Mouse (Mus musculus): ENCODE measurements around the gene Kif19a. TPM values are rescaled to one million over a fixed set of nuclear protein-coding genes. Genes with fewer than 3 reads are reported as not detected.

The Kif19a gene
- polyA plus RNA-seq, 1 experiment: not detected

DNA sequence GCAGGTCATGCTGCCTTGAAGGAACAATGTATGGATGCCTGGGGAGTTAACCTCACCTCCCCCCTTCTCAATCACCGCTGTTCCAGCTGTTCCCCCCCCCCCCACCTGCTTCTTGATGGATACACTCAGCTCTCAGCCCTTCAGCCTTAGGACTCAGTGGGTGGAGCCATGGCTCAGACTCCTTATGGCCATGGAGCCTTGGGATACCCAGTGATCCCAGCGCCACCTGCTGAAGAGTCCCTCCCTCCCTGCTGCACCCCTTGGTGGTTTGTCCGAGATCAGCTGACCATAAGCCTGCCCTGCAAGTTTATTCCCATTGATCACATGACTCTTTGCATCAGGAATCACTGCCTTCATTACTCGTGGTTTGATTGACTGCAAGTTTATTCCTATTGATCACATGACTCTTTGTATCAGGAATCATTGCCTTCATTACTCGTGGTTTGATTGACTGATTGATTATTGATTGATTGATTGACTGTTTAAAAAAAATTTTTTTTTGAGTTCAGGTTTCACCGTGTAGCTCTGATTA lies 35.3 kb upstream of the Kif19a start:
- H3K27ac ChIP-seq (ENCODE audit: insufficient read depth, low read length): no peak overlapping the region
- peaks cover 15% of the 10 kb centered on the region for H3K4me1 ChIP-seq (ENCODE audit: control insufficient read depth, insufficient read depth, low read length)
- no peak overlapping the region for H3K4me3 ChIP-seq (ENCODE audit: insufficient read depth, low read length)
- TF ChIP-seq CTCF (IDR thresholded peaks at IDR 0.05; ENCODE audit: borderline replicate concordance, insufficient read depth, low read length) (no peak), POLR2A (IDR thresholded peaks at IDR 0.05; ENCODE audit: low read depth, low read length) (no peak)

DNA sequence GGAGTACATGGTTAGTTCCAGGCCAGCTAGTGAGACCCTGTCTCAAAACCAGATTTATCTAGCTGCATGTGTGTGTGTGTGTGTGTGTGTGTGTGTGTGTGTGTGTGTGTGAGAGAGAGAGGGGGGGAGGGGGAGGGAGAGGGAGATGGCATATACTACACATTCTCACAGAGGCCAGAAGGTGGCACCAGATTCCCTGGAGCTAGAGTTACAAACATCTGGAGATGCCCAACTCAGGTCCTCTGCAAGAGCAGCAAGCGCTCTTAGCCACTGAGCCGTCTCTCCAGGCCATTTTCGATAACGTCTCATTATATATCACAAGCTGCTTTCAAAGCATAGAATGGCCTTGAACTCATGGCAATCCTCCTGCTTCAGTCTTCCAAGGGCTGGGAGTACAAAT lies 33.5 kb upstream of the Kif19a start:
- peaks cover 11% of the 10 kb centered on the region for H3K4me1 ChIP-seq (ENCODE audit: control insufficient read depth, insufficient read depth, low read length)
- no peak overlapping the region for H3K27ac ChIP-seq (ENCODE audit: insufficient read depth, low read length)
- H3K4me3 ChIP-seq (ENCODE audit: insufficient read depth, low read length): no peak overlapping the region
- TF ChIP-seq POLR2A (IDR thresholded peaks at IDR 0.05; ENCODE audit: low read depth, low read length) (no peak), CTCF (IDR thresholded peaks at IDR 0.05; ENCODE audit: borderline replicate concordance, insufficient read depth, low read length) (no peak)

DNA sequence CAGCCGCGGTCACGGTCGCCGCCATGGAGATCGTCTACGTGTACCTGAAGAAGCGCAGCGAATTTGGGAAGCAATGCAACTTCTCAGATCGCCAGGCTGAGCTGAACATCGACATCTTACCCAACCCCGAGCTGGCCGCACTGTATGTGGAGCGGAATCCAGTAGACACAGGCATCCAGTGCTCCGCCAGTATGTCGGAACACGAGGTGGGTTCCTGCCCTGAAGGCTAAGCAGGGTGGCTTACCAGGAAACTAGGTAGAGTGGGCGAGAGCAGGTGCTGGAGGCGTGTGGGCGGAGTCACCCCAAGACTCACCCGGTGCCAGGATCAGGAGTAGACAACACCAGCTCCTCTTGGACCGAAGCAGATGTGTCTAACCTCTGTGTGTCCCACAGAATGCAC lies 32.3 kb upstream of the Kif19a start:
- H3K27ac ChIP-seq (ENCODE audit: insufficient read depth, low read length): no peak overlapping the region
- peaks cover 4% of the 10 kb centered on the region; the same call in 1 of the 2 replicates for H3K4me1 ChIP-seq (ENCODE audit: control insufficient read depth, insufficient read depth, low read length)
- TF ChIP-seq POLR2A (IDR thresholded peaks at IDR 0.05; ENCODE audit: low read depth, low read length) (no peak), CTCF (IDR thresholded peaks at IDR 0.05; ENCODE audit: borderline replicate concordance, insufficient read depth, low read length) (no peak)
- H3K4me3 ChIP-seq (ENCODE audit: insufficient read depth, low read length): no peak overlapping the region

DNA sequence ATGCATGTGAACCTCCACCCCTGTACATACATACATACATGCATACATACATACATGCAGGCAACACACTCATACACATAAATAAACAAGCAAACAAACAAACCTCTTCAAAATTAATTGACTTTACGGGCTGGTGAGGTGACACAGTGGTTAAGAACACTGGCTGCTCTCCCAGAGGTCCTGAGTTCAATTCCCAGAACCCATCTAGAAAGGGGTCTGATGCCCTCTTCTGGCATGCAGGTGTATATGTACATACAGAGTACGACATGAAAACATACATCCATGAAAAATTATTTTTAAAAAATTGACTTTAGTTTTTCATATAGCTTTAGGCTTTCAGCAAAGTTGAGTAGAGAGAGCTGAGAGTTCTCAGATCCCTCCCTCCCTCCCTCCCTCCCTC lies 29.1 kb upstream of the Kif19a start:
- Histone ChIP-seq H3K4me3 (ENCODE audit: insufficient read depth, low read length) (no peak overlapping the region), H3K4me1 (ENCODE audit: control insufficient read depth, insufficient read depth, low read length) (no peaks in the 10 kb centered on the region), H3K27ac (ENCODE audit: insufficient read depth, low read length) (no peak overlapping the region)
- TF ChIP-seq CTCF (IDR thresholded peaks at IDR 0.05; ENCODE audit: borderline replicate concordance, insufficient read depth, low read length): no peak
- no peak for TF ChIP-seq POLR2A (IDR thresholded peaks at IDR 0.05; ENCODE audit: low read depth, low read length)

DNA sequence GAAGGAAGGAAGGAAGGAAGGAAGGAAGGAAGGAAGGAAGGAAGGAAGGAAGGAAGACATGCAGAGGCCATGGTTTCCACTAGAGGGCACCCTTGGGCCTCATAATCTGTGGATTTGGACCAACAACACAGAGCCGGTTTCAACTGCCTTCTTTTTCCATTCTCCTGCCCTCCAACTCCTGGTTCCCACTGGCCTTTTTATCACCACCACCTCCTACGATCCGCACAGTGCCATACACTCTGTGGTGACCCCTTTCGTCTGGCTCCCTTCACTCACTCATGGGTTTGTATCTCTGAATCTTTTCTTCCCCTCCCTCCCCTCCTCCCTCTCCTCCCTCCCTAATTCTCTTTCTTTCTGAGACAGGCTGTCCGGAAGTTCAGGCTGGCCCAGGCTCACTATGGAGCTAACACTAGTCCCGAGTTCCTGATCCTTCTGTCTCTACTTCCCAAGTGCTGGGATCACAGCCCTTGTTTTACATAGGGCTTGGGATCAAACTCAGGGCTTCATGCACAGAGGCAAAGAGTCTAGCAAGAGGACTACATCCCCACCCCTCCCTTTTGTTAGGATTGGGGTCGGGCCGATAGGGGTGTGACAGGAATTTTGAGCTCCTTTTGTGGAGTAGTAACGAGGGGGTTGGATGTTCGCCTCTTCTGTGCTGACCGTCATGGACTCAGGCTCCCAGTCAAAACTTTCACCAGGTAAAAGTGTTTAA lies 28.1 kb upstream of the Kif19a start:
- H3K4me3 ChIP-seq (ENCODE audit: insufficient read depth, low read length): no peak overlapping the region
- no peak for TF ChIP-seq POLR2A (IDR thresholded peaks at IDR 0.05; ENCODE audit: low read depth, low read length)
- peak; percentile 21; the same call in 1 of the 2 replicates for TF ChIP-seq CTCF (IDR thresholded peaks at IDR 0.05; ENCODE audit: borderline replicate concordance, insufficient read depth, low read length)
- no peak overlapping the region for H3K27ac ChIP-seq (ENCODE audit: insufficient read depth, low read length)
- no peaks in the 10 kb centered on the region for H3K4me1 ChIP-seq (ENCODE audit: control insufficient read depth, insufficient read depth, low read length)

DNA sequence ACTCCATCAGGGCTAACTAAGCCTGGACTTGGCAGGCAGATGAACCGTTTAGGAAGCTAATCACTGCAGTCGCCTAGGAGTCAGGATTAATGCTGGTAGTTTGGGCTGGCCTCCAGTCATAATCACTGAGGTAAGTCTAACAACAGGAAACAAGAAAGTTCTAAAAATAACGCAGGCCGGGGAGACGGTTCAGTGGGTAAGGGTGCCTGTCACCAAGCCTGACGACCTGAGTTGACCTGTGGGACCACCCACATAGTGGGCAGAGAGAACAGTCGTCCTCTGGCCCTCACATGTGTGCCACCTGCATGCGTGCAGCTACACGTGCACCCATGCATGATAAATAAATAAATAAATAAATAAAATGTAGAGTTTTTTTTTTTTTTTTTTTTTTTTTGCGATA lies 24.6 kb upstream of the Kif19a start:
- no peak overlapping the region for H3K27ac ChIP-seq (ENCODE audit: insufficient read depth, low read length)
- no peaks in the 10 kb centered on the region for H3K4me1 ChIP-seq (ENCODE audit: control insufficient read depth, insufficient read depth, low read length)
- TF ChIP-seq CTCF (IDR thresholded peaks at IDR 0.05; ENCODE audit: borderline replicate concordance, insufficient read depth, low read length) (no peak), POLR2A (IDR thresholded peaks at IDR 0.05; ENCODE audit: low read depth, low read length) (no peak)
- H3K4me3 ChIP-seq (ENCODE audit: insufficient read depth, low read length): no peak overlapping the region

DNA sequence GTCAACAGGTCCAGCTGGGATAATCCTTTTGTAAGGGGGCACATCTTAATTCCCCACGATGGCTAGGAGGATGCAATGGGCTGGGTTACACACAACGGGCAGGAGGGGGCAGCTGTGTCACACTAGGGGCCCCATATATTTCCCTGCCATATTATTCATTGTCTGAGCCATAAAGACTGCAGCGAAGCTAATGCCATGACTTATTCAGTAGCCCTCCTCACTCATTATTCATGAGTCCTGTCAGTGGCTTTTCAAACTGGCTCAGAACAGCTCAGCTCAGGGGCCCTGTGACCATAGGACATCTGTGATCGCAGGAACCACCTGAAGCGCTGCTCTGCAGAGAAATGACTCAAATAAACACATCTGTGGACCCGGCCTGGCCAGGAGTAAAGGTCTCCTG lies 23.7 kb upstream of the Kif19a start:
- no peak for TF ChIP-seq POLR2A (IDR thresholded peaks at IDR 0.05; ENCODE audit: low read depth, low read length)
- no peak for TF ChIP-seq CTCF (IDR thresholded peaks at IDR 0.05; ENCODE audit: borderline replicate concordance, insufficient read depth, low read length)
- no peak overlapping the region for H3K27ac ChIP-seq (ENCODE audit: insufficient read depth, low read length)
- H3K4me1 ChIP-seq (ENCODE audit: control insufficient read depth, insufficient read depth, low read length): no peaks in the 10 kb centered on the region
- H3K4me3 ChIP-seq (ENCODE audit: insufficient read depth, low read length): no peak overlapping the region

DNA sequence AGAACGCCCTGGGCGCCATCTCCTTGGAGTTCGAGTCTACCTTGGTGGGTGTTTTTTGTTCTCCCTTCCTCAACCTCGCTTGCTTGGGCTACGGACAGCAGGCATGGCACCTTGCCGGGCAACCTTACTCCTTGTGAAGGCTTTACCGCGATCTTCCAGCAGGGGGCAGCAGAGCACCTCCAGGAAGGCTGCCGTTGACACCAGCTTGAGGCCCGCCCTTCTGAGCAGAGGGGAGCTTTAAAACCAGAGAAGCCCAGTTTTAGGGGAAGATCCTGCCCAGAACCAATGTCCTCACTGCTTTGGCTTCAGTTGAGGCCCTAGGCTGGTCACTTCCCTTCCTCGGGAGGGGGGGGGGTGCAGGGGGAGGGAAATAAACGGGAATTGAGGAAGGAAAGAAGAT lies 20.1 kb upstream of the Kif19a start:
- no peaks in the 10 kb centered on the region for H3K4me1 ChIP-seq (ENCODE audit: control insufficient read depth, insufficient read depth, low read length)
- H3K27ac ChIP-seq (ENCODE audit: insufficient read depth, low read length): no peak overlapping the region
- TF ChIP-seq CTCF (IDR thresholded peaks at IDR 0.05; ENCODE audit: borderline replicate concordance, insufficient read depth, low read length) (peak; percentile 97), POLR2A (IDR thresholded peaks at IDR 0.05; ENCODE audit: low read depth, low read length) (no peak)
- H3K4me3 ChIP-seq (ENCODE audit: insufficient read depth, low read length): no peak overlapping the region

DNA sequence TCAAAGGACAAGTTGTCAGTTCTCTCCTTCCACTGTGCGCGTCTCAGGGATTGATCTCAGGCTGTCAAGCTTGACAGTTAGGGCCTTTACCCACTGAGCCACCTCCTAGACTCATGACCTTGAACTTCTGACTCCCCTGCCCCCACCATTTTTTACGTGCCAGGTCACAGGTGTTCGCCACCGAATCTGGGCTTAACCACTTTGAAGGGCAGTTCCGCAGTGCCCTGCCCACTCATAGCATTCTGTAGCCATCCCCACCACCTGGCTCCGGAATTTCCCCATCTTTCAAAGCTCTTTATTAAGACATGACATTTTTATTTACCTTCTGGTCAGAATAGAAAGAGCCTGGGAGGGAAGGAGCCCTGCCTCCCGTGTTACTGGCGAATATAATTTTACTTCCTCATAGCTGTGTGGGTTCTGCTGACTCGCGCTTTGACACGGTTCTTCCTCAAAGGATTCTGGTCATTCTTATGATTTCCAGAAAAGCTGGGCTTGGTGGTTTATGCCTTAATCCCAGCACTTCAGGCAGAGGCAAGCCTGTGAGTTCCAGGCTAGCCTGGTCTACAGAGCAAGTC lies 17.5 kb upstream of the Kif19a start:
- no peaks in the 10 kb centered on the region for H3K4me1 ChIP-seq (ENCODE audit: control insufficient read depth, insufficient read depth, low read length)
- no peak overlapping the region for H3K4me3 ChIP-seq (ENCODE audit: insufficient read depth, low read length)
- no peak for TF ChIP-seq CTCF (IDR thresholded peaks at IDR 0.05; ENCODE audit: borderline replicate concordance, insufficient read depth, low read length)
- no peak for TF ChIP-seq POLR2A (IDR thresholded peaks at IDR 0.05; ENCODE audit: low read depth, low read length)
- no peak overlapping the region for H3K27ac ChIP-seq (ENCODE audit: insufficient read depth, low read length)

DNA sequence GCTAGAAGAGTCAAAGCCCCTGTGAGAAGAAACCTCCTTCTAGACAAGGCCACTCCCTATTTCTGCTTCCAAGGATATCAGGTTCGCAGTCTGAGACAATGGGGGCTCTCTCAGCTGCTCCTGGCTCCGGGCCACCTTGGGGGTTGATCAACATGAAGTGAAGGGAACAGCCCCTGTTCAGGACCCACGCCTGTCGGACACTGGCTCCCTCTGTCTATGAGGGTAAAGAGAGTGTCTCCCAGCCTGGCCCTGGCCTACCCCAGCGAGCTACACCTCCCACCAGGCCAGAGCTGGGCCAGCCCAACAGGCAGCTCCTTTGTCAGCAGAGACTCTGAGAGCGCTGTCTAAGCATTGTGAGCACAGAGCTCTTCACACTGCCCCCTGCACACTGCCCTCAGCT lies 4.7 kb downstream of the Kif19a start:
- Histone ChIP-seq H3K27ac (ENCODE audit: insufficient read depth, low read length) (no peak overlapping the region), H3K4me3 (ENCODE audit: insufficient read depth, low read length) (no peak overlapping the region), H3K4me1 (ENCODE audit: control insufficient read depth, insufficient read depth, low read length) (no peaks in the 10 kb centered on the region)
- TF ChIP-seq CTCF (IDR thresholded peaks at IDR 0.05; ENCODE audit: borderline replicate concordance, insufficient read depth, low read length): no peak
- TF ChIP-seq POLR2A (IDR thresholded peaks at IDR 0.05; ENCODE audit: low read depth, low read length): no peak
